Mouse (Mus musculus): ENCODE measurements around the gene Atp1b1.

The Atp1b1 gene

DNA sequence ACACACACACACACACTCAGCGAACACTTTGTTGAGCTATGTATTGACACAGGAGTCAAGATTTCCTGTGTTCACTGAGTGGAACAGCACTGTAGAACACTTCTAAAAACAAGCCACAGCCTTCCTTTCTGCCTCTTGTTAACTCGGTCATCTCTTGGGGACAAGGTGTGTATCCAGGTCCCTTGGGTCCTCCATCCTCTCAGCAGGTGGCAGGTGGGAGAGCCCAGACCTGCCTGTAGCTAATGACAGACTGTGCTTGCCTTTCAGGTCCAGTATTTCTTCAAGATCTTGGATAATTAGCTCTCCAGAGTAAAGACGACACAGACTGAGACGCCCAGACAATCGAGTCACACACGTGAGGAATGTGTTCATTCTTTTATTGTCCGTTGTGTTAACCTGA lies 21.4 kb downstream of the Atp1b1 start:
- no peak for DNase-seq

DNA sequence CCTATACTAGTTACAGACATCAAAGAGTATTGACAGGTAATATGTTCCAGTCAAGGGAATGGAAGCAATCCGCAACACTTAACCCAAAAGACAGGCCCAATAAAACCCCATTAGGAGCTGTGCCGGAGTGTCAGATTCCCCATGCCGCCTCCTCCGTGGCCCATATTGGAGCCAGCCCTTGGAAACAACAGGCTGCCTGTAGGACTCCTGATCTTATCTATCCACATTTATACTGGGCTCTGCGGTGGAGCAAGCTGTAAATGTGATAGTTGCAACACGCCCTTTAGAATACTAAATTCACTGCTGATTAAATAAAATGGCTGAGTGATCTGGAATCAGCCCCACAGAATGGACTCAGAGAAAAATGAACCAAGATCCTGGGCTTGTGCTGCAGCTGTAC lies 24.1 kb downstream of the Atp1b1 start:
- no peak for DNase-seq

DNA sequence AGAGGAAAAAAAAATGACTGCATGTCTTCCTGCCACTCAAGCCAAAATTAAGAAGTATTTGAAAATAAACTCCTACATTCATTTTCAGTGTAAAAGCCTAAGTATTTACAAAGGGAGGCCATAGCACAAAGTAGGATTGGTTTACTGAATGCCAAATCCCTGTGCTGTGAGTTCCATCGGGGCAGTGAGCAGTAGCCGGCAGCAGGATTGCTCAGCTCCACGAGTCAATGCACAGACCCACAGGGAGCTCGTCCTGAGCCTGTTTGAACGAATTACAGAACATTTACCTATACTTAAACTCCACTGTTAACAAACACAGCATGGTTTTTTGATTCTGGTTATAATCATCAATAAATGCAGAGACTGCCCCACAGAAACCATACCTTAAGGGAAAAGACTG lies 25.5 kb downstream of the Atp1b1 start:
- DNase-seq: no peak

DNA sequence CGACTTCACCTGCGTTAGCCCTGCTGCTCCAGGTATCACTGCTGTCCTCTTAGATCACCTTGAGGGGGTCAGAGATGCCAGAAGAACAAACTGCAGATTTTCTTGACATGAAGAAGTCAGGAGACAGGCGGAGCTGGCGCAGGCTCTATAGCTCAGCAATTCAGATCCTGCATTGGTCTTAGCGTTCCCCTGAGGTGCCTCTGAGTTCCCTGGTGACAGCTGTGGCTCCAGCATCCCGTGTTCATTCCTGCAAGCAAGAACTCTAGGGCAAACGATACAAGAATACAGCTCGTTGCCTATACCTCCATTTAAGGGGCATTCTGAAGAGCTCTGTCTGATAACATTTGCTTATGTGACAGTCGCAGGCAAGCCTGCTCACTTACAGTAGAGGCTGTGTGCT lies 29.5 kb downstream of the Atp1b1 start:
- no peak for DNase-seq

DNA sequence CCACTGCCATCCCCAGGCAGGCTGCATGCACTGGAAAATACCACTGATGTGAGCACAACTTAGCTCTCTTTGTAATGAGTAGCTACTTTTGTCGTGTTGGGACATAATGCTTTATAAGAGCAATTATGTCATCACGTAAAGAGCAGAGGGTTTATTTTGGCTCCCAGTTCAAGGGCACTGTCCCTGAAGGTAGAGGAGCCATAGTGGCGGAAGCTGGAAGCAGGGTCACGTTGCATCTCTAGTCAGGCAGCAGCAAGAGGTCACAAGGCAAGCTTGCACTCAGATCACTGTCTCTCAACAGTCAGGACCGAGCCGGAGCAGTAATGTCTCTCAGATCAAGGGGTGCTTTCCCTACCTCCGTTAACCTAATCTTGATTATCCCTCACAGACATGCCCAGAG lies 30.4 kb downstream of the Atp1b1 start:
- no peak for DNase-seq

DNA sequence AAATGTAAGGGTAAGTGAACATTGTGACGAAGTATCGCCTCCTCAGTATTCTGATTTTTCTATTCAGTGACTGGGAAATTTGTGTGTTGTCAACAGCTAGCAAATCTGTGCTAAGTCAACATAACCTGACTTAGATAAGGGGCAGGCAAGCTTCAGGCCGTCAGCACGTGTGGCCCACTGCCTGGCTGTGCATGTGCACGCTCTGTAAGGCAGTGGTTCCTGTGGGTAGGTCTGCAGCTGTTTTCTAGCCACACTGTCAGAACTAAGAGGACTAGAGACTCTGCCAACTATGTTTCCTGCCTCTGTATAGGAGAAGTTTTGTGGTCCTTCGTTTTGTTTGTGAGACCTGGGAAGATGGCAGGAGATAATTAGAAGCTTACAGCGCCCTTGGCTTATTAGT lies 31.9 kb downstream of the Atp1b1 start:
- no peak for DNase-seq

DNA sequence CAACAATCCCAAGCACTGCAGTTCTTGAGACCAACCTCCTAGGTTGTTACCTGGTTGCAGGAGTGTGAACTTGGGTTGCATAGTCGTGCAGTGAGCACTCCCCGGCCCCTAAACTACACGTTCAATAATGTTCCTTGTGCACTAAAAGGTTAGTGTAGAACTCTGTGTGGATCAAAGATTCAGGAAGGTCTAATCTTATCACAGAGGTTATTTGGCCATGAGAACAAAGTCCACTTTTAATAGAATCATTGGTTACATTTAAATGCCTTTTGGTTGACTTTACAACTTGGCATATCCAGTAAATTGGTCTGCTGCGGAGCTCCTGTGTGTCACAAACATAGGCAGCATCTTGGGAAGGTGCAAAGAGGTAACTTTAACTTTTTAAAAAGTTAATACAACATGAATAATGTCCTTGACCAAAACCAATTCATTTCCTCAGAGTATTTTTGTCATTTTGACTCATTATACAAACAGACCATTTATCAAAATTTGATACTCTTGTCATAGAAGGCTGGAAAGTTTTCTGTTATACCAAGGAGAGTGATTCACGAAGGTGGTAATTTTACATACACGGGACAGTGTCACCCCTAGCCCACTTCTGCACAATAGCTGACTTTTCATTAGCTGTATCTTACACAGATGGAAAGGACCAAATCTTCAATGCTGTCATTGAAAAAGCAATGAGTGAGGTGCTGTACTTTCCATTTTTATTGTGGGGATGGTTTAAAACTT lies 37.4 kb downstream of the Atp1b1 start:
- DNase-seq: no peak

DNA sequence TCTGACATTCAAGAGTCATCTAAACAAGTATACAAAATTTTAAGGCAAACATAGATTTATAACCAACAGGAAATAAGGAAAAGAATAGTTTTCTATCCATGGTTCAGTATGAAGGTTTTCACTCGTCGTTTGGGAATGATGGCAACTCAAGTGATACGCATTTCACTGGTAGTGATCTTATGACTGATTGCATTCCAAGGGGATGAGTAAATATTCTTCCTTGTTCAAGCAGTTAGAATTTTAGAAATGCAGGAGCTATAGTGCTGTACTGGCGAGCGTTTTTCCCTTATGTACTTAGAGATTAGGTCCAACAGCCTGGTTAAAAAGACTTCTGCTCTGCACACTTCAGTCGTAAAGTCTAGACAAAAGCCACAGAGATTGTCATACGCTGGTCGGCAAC lies 38.8 kb downstream of the Atp1b1 start:
- DNase-seq: no peak

DNA sequence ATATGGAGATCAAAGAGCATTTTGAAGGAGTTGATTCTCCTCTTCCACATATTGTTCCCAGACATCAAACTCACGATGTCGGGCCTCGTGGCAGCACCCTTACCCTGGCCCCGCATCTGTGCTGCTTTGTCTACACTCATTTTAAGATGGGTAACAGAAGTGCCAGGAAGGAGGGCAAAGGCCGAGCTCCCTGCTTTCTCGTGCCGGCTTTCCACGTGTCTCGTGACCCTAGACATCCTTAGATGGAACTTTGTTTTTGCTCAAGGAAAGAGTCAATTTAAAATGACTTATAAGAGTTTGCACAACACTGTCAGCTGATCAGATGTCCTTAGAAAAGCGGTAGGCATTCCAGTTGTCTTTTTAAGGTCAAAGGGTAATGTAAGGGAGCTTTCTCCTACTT lies 39.8 kb downstream of the Atp1b1 start:
- no peak for DNase-seq

DNA sequence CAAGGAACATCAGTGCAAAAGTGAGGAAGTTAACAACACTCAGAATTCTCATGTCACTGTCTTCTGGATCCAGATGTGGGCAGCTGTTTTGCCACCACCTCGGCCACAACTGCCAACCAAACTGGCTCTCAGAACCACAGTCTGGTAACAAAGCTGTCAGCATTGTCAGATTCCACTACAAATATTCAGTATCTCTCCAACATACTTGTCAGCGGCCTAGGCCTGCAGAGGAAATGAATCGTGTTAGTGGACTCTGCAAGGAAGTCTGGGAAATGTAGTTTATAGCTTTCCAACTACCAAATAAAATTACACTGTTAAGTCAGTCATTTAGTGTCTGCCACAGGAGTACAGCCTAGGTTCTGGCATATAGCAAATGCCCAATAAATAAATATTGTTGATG lies 40.6 kb downstream of the Atp1b1 start:
- DNase-seq: no peak

DNA sequence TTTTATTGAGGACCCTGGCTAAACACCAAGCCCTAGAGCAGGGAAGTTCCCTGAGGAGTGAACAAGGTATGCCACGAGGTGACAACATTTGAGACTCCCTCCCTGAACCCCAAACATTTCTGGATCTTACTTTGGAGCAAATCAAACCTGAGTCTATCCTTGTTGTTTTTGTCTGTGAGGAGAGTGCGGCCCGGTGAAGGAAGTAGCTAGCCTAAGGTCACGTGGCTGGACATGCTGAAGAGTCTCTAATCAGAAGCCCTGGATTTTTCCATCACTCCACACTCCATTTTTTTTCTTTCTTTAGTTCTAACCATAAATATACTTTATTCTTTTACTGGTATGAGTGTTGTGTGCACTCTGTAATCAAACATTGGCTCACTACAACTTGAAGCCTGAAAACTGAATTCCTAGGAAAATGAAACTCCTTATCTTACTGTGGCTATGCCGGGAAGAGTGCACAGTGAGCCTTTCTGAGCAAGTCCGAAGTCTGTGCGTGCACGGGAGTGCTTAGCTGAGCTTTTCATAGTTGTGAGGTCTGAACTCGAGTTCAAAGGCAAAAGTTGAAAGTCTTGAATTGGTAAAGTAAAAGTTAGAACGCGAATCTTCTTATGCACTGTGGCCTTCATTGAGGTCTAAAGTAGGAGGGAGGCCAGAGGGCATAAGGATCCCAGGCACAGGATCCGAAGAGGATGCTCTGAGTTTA lies 41.3 kb downstream of the Atp1b1 start:
- no peak for DNase-seq

DNA sequence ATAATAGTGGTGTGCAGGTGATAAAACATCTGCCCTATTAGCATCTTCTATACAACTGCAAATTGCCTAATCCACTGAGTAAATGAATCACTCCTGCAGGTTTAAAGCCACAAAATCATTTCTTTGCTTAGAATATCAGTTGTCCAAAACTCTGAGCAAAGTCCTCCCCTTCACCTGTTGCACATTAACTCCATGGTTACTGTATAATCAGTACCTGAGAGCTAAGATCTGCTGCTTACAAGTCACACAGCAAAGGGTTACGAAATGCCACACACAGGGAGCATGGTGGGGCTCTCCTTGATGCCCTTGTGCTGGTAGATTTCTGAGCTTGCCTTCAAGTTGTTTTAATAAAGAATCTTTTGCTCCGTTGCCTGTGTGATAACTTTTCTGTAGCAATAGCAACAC lies 42.8 kb downstream of the Atp1b1 start:
- no peak for DNase-seq

DNA sequence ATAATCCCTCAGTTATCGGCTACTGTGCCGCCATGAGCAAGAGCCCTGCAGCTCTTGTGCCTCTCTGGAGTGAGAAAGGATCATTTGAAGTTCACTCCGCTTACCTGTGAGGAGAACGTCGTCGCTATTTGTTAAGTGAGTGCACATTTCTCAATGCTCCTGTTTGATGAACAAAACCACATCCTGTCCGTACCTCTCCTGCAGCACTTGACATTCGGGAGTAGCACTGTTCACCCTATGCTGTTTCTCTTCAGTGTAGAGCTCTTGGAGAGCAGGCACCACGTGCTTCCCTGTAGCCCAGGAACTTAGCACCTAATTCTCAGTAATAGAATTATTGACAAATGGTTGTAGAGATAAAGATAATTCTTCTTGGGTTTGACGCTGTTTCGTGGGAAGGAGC lies 44.5 kb downstream of the Atp1b1 start:
- no peak for DNase-seq

DNA sequence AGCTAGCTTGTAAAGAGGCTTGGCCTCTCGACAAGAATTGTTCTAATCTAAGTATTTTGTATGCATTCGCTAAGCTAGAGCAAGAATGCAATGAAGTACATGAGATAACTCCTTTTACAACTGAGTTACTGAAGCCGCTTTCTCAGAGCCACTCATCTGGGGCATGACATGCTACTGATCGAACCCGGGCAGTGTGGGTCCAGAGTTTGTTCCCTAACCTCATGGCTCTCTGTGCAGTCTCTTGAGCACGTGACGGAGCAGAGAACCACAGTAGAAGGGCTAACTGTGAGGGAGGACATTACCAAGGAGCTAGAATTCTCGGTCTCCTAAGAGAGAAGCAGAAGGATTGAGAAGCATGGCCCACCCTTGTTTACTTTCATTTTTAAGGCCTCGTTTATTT lies 45.2 kb downstream of the Atp1b1 start:
- no peak for DNase-seq

DNA sequence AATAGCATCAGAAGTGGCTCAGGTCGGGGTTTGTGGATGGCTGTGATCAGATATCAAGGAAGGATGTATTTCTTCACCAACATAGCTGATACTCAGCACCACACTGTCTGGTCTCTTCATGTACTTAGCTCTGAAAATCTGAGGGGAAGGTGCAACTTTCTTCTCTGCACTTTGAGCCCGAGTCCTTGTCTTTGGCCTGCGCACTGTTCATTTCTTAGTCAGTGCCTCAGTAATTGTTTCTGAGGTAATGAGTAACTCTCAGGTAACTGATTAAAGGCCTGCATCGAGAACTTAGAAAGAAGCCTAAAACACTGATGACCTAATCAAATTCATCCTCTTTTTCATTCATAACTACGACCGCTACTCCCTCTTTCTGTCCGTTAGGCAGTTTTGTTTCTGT lies 46.8 kb downstream of the Atp1b1 start:
- no peak for DNase-seq

DNA sequence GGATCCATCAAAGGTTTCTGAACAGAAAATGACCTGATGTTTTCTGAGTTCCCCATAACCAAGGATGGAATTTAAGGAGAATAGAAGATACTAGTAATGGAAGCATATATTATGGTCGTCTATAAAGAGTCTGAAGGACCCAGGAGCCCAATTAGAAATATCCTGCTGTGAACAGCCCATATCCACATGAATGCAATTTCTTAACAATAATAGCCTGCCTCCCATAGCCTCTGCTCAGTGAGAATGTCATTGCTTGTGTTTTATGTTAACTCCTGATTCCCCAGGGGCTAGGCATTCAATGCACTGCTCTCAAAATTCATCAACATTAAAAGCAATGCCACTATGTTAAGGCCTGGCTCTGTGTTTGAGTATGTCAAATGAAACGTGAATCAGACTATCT lies 49.5 kb downstream of the Atp1b1 start:
- no peak for DNase-seq

DNA sequence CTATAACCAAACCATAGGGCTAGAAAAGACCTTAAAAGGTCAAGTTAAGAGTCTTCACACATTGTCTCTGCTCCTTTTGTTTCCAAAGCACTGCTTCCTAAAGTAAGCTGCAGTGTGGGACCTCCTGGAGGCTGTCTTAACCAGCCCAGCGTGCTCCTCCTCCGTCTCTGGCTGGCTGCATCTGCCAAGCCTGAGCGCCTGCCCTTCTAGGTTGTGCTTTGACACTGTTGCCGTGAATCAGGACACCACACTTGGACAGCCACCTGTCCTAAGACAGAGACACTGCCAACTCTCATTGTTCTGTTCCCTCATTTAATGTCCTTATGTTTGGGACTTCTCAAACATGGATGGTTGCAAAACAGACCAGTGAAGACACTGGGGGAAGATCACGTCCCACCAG lies 51.6 kb downstream of the Atp1b1 start:
- no peak for DNase-seq

DNA sequence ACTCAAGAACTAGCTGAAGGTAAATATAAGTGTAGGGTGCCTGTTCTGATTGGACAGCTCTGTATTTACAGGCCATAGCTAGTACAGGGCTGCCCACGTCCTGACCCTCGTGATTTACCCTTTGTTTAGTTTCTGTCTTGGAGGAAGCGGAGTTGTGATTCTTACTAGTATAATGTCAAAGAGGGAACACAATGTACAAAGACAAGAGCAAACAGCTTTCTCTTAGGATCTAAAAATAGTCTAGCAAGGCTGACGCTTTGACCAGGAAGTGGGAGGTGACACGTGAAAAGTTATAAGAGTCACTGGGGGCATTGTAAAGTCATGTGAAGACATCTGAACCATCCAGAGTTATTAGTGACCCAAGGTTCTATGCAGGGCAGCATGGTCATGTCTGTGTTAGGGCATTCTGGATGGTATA lies 52.8 kb downstream of the Atp1b1 start:
- no peak for DNase-seq

DNA sequence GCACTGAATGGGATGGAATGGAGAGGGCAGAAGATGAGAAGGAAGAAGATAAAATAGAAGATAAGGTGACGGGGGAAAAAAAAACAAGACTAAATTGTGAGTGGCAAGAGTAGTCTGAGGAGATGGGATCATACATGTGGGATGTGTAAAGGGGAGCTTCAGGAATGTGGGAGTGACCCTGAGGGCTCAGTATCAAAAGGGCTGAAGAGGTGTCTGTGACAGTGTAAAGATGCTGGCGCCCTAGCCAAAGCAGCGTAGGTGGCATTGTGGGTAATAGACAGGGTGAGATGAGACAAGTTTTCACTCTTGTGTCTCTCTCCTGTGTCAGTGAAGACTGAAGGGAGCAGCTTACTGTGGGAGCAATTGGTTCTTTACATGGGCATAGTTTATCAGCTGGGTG lies 58.6 kb downstream of the Atp1b1 start:
- DNase-seq: no peak

DNA sequence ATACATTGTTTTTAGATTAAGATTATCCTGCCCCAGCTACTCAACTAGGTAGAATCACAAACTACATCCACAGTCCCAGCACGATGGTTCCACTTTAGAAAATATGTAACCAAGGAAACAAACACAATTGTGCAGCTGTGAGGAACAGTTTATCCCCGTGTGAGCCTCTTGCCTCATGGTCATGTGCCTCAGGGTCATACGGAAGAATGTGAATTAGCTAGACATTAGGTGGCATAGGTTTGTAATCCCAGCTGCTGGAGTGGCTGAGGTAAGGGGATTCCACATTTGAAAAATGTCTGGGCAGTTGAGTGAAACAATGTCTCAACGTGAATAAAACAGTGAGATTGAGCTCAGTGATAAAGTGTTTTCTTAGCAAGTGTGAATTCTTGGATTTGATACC lies 60.5 kb downstream of the Atp1b1 start:
- no peak for DNase-seq

DNA sequence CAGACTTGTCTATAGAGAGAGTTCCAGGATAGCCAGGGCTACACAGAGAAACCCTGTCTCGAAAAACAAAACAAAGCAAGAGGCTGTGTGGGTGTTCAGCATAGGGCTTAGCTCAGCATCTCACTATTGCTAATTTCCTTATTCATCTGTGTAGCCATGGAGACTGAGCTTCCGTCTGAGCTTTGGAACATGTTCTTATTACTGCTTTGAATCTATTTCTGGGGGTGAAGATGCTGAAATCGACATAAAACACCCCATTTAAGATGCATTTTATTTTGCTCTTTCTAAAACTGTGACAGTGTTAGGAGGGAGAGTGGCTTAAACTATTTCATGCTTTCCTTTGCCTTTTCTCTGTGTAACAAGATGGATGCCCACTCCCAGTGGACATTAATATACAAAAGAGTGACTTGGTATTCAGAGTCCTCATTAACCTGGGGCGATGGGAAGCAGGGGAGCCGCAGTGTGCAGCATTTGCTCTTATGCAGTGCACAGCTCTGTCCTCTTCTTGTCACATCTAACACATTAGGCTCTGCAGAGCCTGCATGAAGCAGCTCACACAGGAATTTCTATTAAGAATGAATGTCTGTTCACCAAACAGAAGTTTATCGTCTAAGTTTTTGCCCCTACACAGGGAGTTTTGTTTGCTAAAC lies 62.9 kb downstream of the Atp1b1 start:
- DNase-seq: no peak

DNA sequence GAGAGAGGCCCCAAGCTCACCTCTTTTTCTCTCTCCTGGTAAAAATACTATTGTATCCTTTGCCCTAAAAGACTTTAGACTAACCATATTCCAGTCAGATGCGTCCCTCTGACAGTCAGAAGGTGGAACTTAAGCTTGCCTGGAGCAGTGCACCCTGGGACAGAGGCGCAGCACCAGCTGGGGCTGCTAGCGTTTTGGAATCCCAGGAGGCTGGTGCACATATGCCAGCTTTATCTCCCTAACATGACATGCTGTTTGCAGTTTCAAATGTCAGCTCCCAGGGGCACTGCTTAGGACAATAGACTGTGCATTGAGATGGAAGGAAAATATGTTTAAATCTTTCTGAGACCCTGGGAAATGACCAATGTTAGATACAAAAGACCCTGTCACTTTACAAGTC lies 66.0 kb downstream of the Atp1b1 start:
- DNase-seq: no peak

DNA sequence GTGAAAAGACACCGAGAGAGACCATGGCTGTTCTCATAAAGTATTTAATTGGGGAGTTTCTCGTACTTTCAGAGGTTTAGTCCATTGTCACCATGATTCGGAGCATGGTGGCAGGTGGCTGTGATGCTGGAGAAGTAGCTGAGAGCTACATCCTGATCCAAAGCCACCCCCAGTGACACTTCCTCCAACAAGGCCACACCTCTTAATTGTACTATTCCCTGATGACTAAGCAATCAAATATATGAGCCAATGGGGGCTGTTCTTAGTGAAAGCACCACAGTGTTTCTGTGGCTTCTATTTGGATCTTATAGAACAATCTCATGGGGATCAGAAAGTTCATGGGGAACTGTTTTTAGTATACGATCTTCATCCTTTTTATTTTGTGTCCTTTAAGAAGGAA lies 68.4 kb downstream of the Atp1b1 start:
- no peak for DNase-seq
